Mouse (Mus musculus) kidney, adult 2 months (tissue): ENCODE results near the gene Kdm5a.

Experiments
- CTCF ChIP-seq: fragments of 200-500 bp; conservative IDR thresholded peaks from 2 replicates; pipeline ENCODE4 v1.5.1; 2011; ENCODE audit warnings: low read depth, mild to moderate bottlenecking, control low read depth, low read length, moderate library complexity, mixed read lengths; ENCODE audit not compliant: insufficient read depth, insufficient read length
- POLR2A ChIP-seq: fragments of 200-500 bp; IDR thresholded peaks from one replicate; pipeline ENCODE4 v1.6.1; 2011; ENCODE audit warnings: low read depth, low read length, control low read depth

DNA sequence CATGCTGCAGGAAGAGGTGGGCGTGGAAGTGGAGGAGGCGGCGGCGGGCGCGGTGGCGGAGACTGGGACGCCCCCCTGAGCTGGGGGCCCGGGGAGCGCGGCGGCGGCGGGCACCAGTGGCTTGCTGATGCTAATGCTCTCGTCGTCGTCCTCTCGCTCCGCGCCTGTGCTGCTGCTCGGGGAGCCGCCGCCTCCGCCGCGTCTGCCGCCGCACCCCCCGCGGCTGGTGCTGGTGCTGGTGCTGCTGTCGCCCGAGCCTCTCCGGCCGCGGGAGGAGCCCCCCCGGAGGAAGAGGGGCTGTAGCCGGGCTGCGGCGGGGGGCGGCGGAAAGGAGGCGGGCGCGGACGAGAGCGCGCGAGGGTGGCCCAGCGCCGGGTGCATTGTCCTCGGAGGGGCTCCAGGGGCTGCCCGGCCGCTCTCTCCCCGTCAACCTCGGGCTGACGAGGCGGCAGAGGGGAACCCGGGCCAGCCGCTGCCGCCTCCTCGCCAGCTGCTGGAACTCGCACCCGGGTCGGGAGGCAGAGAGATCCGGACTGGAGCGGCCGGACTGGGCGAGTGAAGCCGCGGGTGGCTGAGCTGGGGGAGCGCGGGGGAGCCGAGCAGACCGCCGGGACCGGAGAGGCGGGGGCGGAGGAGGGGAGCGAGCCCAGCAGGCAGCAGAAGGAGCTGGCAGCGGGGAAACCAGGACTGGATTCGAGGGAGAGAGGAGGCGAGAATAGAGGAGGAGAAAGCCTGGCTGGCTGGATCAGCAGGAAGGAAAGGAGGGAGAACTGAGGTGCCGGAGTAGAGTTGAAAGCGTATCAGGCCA, 129.7 kb downstream of the Kdm5a start, which contains the start of gene Tmem121b:
- TF ChIP-seq CTCF (no peak), POLR2A (no peak)
